Mouse (Mus musculus) activated CD4-positive, CD25-positive, alpha-beta regulatory T cell, adult 4 months (primary cell): ENCODE measurements around the gene Rp2. TPM values are rescaled to one million over a fixed set of nuclear protein-coding genes. Genes with fewer than 3 reads are reported as not detected.

Source experiments
- ATAC-seq: one replicate; pipeline ENCODE4 v1.8.0; 2017
- polyA plus RNA-seq, 2 experiments: library from polyadenylated mRNA; unstranded; fragments of 100-300 nt; shearing (Covaris generic); gene quantifications; one replicate each; pipeline ENCODE4 v1.2.1; 2017

Rp2 gene
- polyA plus RNA-seq, 2 experiments from 2014 or later, result 11.0 to 12.5 TPM

- ATAC-seq, result peak; percentile 77
These were observed 61.0 kb downstream of the Rp2 start, which contains the start of gene Jade3 for GRCm38 (mm10) chrX:20425140-20425838. Jade3 (plus strand) TSS chrX:20425688.

GRCm38 (mm10) chrX:20425839-20426449, 61.7 kb downstream of the Rp2 start:
- ATAC-seq, result no peak

Other genes with a start within 250 kb of the Rp2 start
- 1 to 10 TPM; 5.7 to 8.8 TPM for gene Slc9a7, start 72.7 kb upstream of the Rp2 start, polyA plus RNA-seq
- gene Jade3, start 61.2 kb downstream of the Rp2 start, polyA plus RNA-seq, result 1 to 10 TPM in 1 of 2 experiments, under 1 TPM in 1; 0.97 to 1.9 TPM
- not detected for gene Rgn, start 185.3 kb downstream of the Rp2 start, polyA plus RNA-seq